Mouse (Mus musculus) forebrain, embryonic 13.5 days (tissue): Measurements from ENCODE around the gene Prpf4. TPM values are rescaled to one million over a fixed set of nuclear protein-coding genes. Genes with fewer than 3 reads are reported as not detected.

Source experiments
- ATAC-seq: fragments of 200-750 bp; cut with Nextera tagmentation; 2 replicates; pipeline ENCODE4 v1.8.0; 2017
- H3K27ac ChIP-seq: fragments of 300-500 bp; sonication (generic); 2 replicates; pipeline ENCODE4 v1.5.1; 2015; ENCODE audit warnings: inconsistent platforms, mild to moderate bottlenecking, moderate library complexity
- H3K27me3 ChIP-seq: fragments of 300-500 bp; sonication (generic); 2 replicates; pipeline ENCODE4 v1.6.1; 2015; ENCODE audit warnings: mild to moderate bottlenecking, inconsistent platforms
- H3K36me3 ChIP-seq: fragments of 300-500 bp; sonication (generic); 2 replicates; pipeline ENCODE4 v1.6.1; 2015; ENCODE audit warnings: mild to moderate bottlenecking, inconsistent platforms; ENCODE audit not compliant: poor library complexity, severe bottlenecking
- H3K4me1 ChIP-seq: fragments of 300-500 bp; sonication (generic); 2 replicates; pipeline ENCODE4 v1.6.1; 2015; ENCODE audit warnings: inconsistent platforms
- H3K4me2 ChIP-seq: fragments of 300-500 bp; sonication (generic); 2 replicates; pipeline ENCODE4 v1.6.1; 2015; ENCODE audit warnings: inconsistent platforms, mild to moderate bottlenecking, moderate library complexity
- H3K4me3 ChIP-seq: fragments of 300-500 bp; sonication (generic); 2 replicates; pipeline ENCODE4 v1.5.1; 2015; ENCODE audit warnings: mild to moderate bottlenecking, inconsistent platforms
- H3K9ac ChIP-seq: fragments of 300-500 bp; sonication (generic); 2 replicates; pipeline ENCODE4 v1.6.1; 2015; ENCODE audit warnings: mild to moderate bottlenecking, inconsistent platforms
- H3K9me3 ChIP-seq: fragments of 300-500 bp; sonication (generic); replicated peaks from 2 replicates; pipeline ENCODE4 v1.6.1; 2016; ENCODE audit warnings: inconsistent platforms
- WGBS: fragments of 180-500 bp; shearing (Covaris S2); methylation state at CpG from one replicate; pipeline ENCODE4 v1.1.7; 2015; 5-methylcytosine and 5-hydroxymethylcytosine counted together
- polyA plus RNA-seq: library from polyadenylated mRNA; unstranded; fragments of >200 nt; fragmentation: Nextera tagmentation; extraction: Ambion mirVana; gene quantifications from 2 replicates; pipeline ENCODE4 v1.2.1, GENCODE M21; 2015

The Prpf4 gene
- polyA plus RNA-seq, 1 experiment from 2014 or later: 21.3 TPM

- Histone ChIP-seq H3K36me3 (no peaks in the 10 kb centered on the region), H3K27ac (no peak overlapping the region), H3K9ac (no peak overlapping the region), H3K4me1 (no peaks in the 10 kb centered on the region), H3K27me3 (no peaks in the 10 kb centered on the region), H3K4me2 (no peak overlapping the region), H3K4me3 (no peak overlapping the region), H3K9me3 (no peaks in the 10 kb centered on the region)
- 87% methylated on average over 9 of the region's 9 CpGs for WGBS
- ATAC-seq: no peak
These were observed 35.6 kb upstream of the Prpf4 start for GRCm38 (mm10) chr4:62372818-62373520.

- ATAC-seq: no peak
- no peaks in the 10 kb centered on the region for H3K9me3 ChIP-seq
- WGBS: 92% methylated on average over 7 of the region's 7 CpGs
- H3K4me3 ChIP-seq: no peak overlapping the region
- peaks cover 2% of the 10 kb centered on the region; the same call in 1 of the 2 replicates for H3K4me1 ChIP-seq
- no peak overlapping the region for H3K9ac ChIP-seq
- H3K27me3 ChIP-seq: no peaks in the 10 kb centered on the region
- no peaks in the 10 kb centered on the region for H3K36me3 ChIP-seq
- no peak overlapping the region for H3K27ac ChIP-seq
- no peak overlapping the region for H3K4me2 ChIP-seq
These were observed 34.9 kb upstream of the Prpf4 start for GRCm38 (mm10) chr4:62373668-62374067.

GRCm38 (mm10) chr4:62374342-62374741, 34.3 kb upstream of the Prpf4 start:
- no peaks in the 10 kb centered on the region for H3K36me3 ChIP-seq
- 87% methylated on average over 4 of the region's 4 CpGs for WGBS
- H3K27me3 ChIP-seq: no peaks in the 10 kb centered on the region
- no peak overlapping the region for H3K9ac ChIP-seq
- H3K4me2 ChIP-seq: no peak overlapping the region
- H3K4me1 ChIP-seq: peaks cover 9% of the 10 kb centered on the region; the same call in 1 of the 2 replicates
- ATAC-seq: no peak
- H3K27ac ChIP-seq: no peak overlapping the region
- no peak overlapping the region for H3K4me3 ChIP-seq
- H3K9me3 ChIP-seq: no peaks in the 10 kb centered on the region

- H3K4me3 ChIP-seq: no peak overlapping the region
- H3K27ac ChIP-seq: no peak overlapping the region
- no peak overlapping the region for H3K9ac ChIP-seq
- H3K4me2 ChIP-seq: no peak overlapping the region
- ATAC-seq: no peak
- no peaks in the 10 kb centered on the region for H3K27me3 ChIP-seq
- H3K4me1 ChIP-seq: peaks cover 11% of the 10 kb centered on the region; the same call in 1 of the 2 replicates
- no peaks in the 10 kb centered on the region for H3K9me3 ChIP-seq
- WGBS: 96% methylated on average over 2 of the region's 2 CpGs
- H3K36me3 ChIP-seq: no peaks in the 10 kb centered on the region
These were observed 32.5 kb upstream of the Prpf4 start for GRCm38 (mm10) chr4:62376123-62376522.

- no peak overlapping the region for H3K9ac ChIP-seq
- no peaks in the 10 kb centered on the region for H3K9me3 ChIP-seq
- H3K27ac ChIP-seq: no peak overlapping the region
- H3K4me1 ChIP-seq: peaks cover 11% of the 10 kb centered on the region; the same call in 1 of the 2 replicates
- no peak for ATAC-seq
- H3K36me3 ChIP-seq: peaks cover 8% of the 10 kb centered on the region; the same call in 1 of the 2 replicates
- H3K4me3 ChIP-seq: no peak overlapping the region
- H3K27me3 ChIP-seq: no peaks in the 10 kb centered on the region
- H3K4me2 ChIP-seq: no peak overlapping the region
- 93% methylated on average over 9 of the region's 9 CpGs for WGBS
These were observed 28.7 kb upstream of the Prpf4 start for GRCm38 (mm10) chr4:62379724-62380381.

- no peak overlapping the region for H3K4me2 ChIP-seq
- no peak overlapping the region for H3K9ac ChIP-seq
These were observed 25.4 kb upstream of the Prpf4 start for GRCm38 (mm10) chr4:62383207-62383606.

GRCm38 (mm10) chr4:62383752-62384151, 24.8 kb upstream of the Prpf4 start:
- WGBS: 87% methylated on average over 7 of the region's 7 CpGs
- no peak overlapping the region for H3K27ac ChIP-seq
- no peak for ATAC-seq
- H3K9ac ChIP-seq: no peak overlapping the region
- no peak overlapping the region for H3K4me3 ChIP-seq
- no peak overlapping the region for H3K4me2 ChIP-seq
- H3K27me3 ChIP-seq: no peaks in the 10 kb centered on the region
- no peaks in the 10 kb centered on the region for H3K9me3 ChIP-seq
- peaks cover 34% of the 10 kb centered on the region for H3K36me3 ChIP-seq
- H3K4me1 ChIP-seq: peaks cover 7% of the 10 kb centered on the region; the same call in 1 of the 2 replicates

More at GRCm38 (mm10) chr4:62383207-62383606, 25.4 kb upstream of the Prpf4 start:
- peaks cover 29% of the 10 kb centered on the region for H3K36me3 ChIP-seq
- 92% methylated on average over 6 of the region's 6 CpGs for WGBS
- H3K9me3 ChIP-seq: no peaks in the 10 kb centered on the region
- no peaks in the 10 kb centered on the region for H3K27me3 ChIP-seq
- H3K4me1 ChIP-seq: peaks cover 11% of the 10 kb centered on the region; the same call in 1 of the 2 replicates
- H3K4me3 ChIP-seq: no peak overlapping the region
- no peak for ATAC-seq
- no peak overlapping the region for H3K27ac ChIP-seq

GRCm38 (mm10) chr4:62384159-62384558, 24.4 kb upstream of the Prpf4 start:
- H3K27me3 ChIP-seq: no peaks in the 10 kb centered on the region
- ATAC-seq: no peak
- H3K9me3 ChIP-seq: no peaks in the 10 kb centered on the region
- peaks cover 38% of the 10 kb centered on the region for H3K36me3 ChIP-seq
- no peak overlapping the region for H3K4me3 ChIP-seq
- H3K4me1 ChIP-seq: peaks cover 3% of the 10 kb centered on the region; the same call in 1 of the 2 replicates
- no peak overlapping the region for H3K27ac ChIP-seq
- H3K4me2 ChIP-seq: no peak overlapping the region
- 96% methylated on average over 1 of the region's 1 CpGs for WGBS
- no peak overlapping the region for H3K9ac ChIP-seq

- WGBS: 94% methylated on average over 7 of the region's 7 CpGs
- ATAC-seq: no peak
- Histone ChIP-seq H3K4me3 (no peak overlapping the region), H3K27me3 (no peaks in the 10 kb centered on the region), H3K4me1 (no peaks in the 10 kb centered on the region), H3K4me2 (no peak overlapping the region), H3K36me3 (peaks cover 51% of the 10 kb centered on the region), H3K9ac (no peak overlapping the region), H3K9me3 (no peaks in the 10 kb centered on the region), H3K27ac (no peak overlapping the region)
These were observed 23.2 kb upstream of the Prpf4 start for GRCm38 (mm10) chr4:62385439-62385838.

- H3K4me3 ChIP-seq: no peak overlapping the region
- no peak overlapping the region for H3K4me2 ChIP-seq
- no peak for ATAC-seq
- H3K4me1 ChIP-seq: no peaks in the 10 kb centered on the region
- WGBS: 87% methylated on average over 5 of the region's 5 CpGs
- no peaks in the 10 kb centered on the region for H3K27me3 ChIP-seq
- H3K36me3 ChIP-seq: peaks cover 79% of the 10 kb centered on the region
- no peak overlapping the region for H3K27ac ChIP-seq
- H3K9ac ChIP-seq: no peak overlapping the region
- H3K9me3 ChIP-seq: no peaks in the 10 kb centered on the region
These were observed 18.7 kb upstream of the Prpf4 start for GRCm38 (mm10) chr4:62389592-62390512.

- Histone ChIP-seq H3K27me3 (no peaks in the 10 kb centered on the region), H3K4me1 (no peaks in the 10 kb centered on the region), H3K9me3 (no peaks in the 10 kb centered on the region), H3K4me3 (no peak overlapping the region), H3K27ac (no peak overlapping the region), H3K36me3 (peaks cover 90% of the 10 kb centered on the region), H3K9ac (no peak overlapping the region), H3K4me2 (no peak overlapping the region)
- WGBS: 87% methylated on average over 7 of the region's 7 CpGs
- ATAC-seq: no peak
These were observed 16.7 kb upstream of the Prpf4 start for GRCm38 (mm10) chr4:62391892-62392291.

GRCm38 (mm10) chr4:62393459-62393858, 15.1 kb upstream of the Prpf4 start:
- H3K4me3 ChIP-seq: no peak overlapping the region
- ATAC-seq: no peak
- H3K4me1 ChIP-seq: no peaks in the 10 kb centered on the region
- peaks cover 89% of the 10 kb centered on the region for H3K36me3 ChIP-seq
- no peaks in the 10 kb centered on the region for H3K9me3 ChIP-seq
- 32% methylated on average over 6 of the region's 6 CpGs for WGBS
- H3K9ac ChIP-seq: no peak overlapping the region
- H3K27me3 ChIP-seq: no peaks in the 10 kb centered on the region
- H3K27ac ChIP-seq: peak overlapping the region; percentile 33; the same call in 1 of the 2 replicates
- no peak overlapping the region for H3K4me2 ChIP-seq
